Mouse (Mus musculus) kidney, postnatal 25 days (tissue): ENCODE results near the gene Msantd3.

Experiments used
- DNase-seq, 2 experiments: peaks; one replicate each; pipeline ENCODE4 v3.0.0; 2021; ENCODE audit warnings: mixed read lengths in 2 of 2

Gene Msantd3

DNA sequence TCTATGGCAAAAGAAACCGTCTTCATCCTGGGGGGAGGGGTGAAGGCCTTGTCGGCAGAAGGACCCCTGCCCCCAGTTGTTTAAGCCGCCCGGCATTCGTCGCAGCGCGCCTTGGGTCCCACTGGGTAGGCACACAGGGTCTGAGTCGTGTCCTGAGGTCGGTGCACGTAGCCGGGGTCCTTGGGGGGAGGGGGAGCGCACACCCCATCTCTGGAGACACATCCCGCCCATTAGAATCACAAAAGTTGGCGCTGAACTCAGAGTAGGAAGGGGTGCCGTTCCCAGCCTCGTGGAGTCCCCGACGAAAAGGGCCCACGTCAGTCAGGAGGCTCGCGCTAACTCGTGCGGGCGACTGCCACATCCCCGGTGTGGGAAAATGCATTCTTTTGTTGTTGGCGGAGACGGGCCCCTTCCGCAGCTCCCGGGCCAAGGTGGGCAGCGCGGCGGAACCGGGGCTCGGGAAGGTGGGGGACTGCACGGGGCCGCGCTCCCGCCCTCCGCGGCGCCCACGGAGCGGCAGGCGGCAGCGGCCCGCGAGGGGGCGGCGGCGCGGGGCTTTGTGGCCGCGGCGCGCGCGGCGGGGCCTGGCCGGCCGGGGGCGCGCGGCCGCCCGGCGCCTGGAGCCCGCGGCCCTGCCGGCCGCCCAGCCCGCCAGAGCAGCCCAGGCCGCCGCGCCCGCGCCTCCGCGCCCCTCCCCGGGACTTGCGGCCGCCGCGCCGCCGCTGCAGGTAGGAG, at the start of gene Msantd3:
Gene Msantd3, plus strand, starts transcription at position 95 of the 735 bp plus-strand sequence.
- peak; percentile 25 to 56 for DNase-seq

DNA sequence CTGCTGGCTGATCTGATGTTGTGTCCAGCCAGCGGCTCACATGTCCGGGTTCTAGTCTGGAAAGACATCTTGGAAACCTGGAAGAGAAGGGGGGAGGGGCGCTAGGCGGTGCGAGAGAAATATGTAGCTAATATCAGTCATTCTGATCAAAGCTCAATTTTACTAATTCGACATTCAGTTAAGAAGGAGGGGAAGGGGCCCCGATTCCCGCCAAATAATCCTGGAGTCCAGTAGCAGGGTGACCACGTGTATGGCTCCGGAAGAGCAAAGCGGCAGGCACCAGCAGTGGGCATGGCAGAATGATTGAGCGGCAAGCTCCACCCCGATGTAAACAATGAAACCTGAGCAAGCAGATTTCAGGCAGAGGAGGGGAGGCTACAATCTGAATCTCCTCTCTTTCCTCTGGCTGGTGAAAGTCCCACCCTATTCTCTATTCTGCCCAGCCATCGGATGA, 48.4 kb upstream of the Msantd3 start:
- DNase-seq: no peak

DNA sequence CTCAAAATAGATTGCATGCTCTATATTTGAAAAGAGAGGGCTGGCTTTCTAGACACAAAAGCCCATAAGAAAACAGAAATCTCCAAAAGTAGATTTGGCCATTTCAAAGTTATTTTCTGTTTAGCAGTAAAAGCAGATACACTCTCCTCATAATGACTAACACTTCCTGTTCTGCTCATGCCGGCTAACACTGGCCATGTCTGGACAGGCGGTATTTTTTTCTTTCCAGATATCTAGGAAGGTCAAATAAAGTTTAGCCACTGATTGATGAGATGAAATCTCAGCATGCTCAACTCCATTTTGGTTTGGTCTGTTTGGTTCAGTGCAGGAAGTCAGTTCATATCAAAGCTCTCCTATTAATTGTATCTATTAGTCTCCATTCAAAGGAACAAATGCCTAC, 47.2 kb upstream of the Msantd3 start:
- DNase-seq: no peak

DNA sequence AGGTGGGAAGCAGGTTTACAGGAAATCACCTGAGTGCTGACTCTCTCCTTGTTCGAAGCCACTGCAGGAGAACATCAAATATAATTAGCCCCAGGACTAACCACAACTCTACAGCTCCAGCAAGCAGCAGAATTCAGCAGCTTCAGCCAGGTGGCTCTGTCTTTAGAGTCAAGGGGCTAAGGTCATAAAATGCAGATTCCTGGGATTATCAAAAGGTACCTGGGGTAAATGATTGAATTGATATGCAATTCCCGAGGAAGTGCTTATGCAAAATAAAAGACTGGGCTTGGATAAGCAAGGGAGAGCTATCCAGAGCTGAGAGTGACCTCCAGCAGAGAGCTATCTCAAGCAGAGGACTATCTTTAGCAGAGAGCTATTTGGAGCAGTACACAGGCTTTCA, 28.9 kb upstream of the Msantd3 start:
- no peak for DNase-seq

DNA sequence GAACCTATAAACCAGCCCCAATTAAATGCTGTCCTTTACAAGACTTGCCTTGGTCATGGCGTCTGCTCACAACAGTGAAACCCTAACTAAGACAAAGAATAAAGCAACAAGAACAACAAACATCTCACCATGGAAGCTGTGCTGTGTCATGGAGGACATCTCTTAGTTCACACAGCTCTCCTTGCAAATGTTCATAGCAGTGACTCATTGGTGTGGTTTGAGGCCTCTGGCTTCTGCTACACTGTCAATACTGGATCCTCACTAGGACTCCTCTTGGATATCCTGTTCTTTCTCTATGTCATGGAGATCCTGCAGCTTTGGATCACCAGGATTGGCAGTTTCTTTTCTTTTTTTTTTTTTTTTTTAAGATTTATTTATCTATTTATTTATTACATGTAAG, 10.2 kb upstream of the Msantd3 start:
- DNase-seq: no peak

DNA sequence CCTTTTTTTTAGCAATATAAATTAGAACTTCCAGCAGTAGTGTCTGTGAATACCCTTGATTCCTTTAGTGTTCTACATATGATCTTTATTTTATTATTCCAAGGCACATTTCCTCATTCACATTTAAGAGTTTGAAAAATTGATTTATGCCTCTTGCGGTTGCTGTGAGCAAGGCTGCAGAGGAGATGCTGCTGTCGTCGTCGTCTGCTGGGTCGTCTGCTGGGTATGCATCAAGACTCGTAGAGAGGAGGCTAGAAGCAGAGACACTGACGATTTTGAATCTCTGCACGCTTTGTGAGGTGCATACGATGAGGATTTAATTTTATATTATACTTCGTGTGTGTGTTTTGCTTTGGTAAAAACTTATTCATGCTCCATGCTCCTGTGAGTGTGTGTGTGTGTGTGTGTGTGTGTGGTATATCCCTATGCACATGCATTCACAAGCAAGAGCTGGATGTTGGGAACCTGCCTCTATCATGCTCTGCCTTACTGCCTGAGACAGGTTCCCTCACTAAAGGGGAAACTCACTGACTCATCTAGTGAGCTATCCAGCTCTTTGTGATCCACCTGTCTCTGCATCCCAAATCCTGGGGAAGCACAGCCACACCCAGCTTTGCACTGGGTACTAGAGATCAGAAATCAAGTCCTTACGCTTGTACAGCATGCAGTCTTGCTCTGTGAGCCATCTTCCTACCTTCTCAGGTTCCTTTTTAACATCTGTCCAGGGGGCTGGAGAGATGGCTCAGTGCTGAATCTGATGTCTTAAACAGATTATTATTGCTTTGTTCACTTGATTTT, 7.7 kb upstream of the Msantd3 start:
- DNase-seq: no peak

DNA sequence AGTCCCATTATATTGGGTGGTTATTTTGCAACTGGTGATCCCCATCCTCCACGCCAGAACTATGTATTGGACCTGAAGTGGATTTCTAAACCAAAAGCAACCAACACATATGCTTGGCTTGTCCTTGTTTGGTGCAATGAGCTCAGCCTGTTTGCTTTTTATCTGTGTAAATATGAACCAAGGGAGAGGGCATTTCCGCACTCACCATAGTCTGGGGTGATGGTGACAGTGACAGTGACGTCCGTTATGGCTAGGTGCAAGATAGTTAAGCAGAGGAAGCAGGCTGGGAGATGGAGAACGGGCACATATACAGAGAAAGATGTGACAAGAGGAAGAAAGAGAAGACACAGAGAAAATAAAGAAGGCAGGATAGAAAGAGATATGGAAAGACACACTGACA, 3.5 kb upstream of the Msantd3 start:
- DNase-seq: no peak

DNA sequence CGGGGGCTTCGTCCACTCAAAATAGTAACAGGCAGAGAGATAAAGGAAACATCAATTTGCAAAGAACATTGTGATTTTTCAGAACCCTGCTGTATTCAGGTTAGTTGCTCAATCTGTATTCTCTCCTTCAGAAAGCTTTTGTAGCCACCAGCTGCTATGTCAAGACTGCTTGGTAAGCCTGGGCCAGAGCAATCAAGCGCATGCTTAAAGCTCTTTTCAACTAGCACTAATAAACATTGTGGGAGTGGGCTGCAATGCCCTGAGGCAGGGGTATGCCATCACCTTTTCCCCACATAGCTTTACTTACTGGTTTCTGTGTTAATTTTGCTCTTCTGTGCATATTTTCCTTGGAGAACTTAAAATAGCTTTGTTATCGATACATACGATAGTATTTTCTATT, 2.7 kb upstream of the Msantd3 start:
- DNase-seq: no peak

DNA sequence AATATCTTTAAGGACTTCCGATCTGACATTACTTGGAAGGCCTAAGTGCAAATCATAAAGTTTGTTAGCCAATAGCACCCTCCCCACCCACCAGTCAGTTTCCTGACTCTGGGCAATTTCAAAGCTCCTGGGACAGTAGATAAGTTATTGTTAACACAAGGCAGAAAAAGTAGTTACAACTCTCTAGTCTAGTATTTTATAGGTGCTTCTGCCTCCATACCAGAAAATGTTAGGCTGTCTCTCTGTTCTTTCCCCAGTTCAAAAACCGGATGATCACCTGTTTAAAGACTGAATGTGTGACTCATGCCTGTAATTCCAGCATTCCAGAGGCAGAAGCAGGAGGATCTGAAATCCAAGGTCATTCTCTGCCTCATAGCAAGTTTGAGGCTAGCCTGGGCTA, 1.2 kb upstream of the Msantd3 start:
- DNase-seq: no peak

DNA sequence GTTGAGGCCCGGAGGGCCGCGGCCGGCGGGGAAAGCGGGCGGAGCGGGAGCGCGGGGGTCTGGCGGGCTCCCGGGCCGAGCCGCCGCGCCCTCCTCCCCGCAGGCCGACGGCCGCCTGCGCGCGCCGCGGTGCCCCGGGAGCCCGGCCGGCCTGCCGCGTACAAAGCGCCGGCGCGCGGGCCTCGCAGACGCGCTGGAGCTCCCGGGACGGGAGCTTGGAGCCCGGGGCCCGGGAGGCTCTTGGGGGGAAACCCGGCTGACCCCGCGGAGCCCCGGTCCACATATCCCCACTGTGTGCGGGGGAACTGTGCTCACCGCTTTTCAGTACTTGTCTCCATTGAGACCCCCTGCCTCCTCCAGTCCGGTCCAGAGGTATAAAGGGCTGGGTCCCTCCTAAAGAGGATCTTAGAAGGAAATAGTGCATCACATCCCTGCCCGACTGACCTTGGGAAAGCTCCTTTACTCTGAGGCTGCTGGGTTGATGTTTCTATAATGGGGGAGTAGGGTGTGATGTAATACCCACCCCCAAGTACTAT, 909 bp downstream of the Msantd3 start:
- DNase-seq: peak in 1 of 2 experiments; percentile 8

DNA sequence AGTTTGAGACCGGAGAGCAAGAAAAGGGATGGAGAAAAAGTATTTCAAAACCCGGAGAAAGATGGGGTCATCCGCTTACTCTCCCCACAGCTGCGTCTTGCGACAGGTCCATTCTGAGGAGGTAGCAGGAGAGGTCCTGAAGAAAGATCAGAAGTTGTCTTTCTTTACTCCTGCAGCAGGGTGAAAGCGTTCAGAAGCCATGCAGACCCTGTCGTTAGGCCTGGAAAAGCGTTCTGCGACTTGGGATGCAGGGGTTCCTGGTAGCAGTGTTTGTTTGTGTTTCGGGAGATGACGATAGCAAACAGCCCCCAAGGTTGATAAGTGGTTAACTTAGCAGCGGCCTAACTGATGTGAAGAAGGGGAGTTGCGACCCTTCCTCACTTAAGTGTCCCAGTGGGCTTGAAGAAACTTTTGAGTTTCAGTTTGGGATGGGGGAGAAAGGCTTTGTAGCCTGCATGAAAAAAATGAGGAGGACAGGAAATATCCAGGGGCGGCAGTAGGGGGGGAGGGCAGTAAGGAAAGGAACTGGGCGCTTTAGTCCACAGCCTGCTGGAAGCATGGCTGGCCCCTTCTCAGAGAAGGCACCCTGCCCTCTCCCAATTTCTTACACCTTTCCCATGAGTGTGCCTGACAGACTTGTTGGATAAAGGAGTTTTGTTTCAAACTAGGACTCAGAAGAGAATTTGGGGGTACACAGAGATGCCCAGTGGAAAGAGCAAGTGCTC, 2.0 kb downstream of the Msantd3 start:
- no peak for DNase-seq

DNA sequence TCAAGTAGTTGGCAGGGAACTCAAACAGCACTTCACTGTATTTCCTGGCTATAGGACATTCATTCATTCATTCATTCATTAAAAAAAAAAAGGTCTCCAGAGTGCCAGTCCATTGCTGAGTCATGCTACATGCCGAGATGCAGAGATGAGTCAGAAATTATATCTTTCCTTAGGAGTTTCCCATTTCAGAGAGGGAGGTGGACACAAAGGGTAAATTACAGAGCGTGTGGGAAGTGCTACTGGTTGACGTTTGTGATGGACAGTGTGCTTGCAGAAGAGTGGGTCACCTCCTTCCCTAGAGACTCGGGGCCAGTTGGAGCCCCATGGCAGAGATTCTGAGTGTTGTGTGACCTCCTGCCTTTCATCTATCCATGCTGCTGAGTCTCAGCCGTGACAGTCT, 2.6 kb downstream of the Msantd3 start:
- DNase-seq: no peak

DNA sequence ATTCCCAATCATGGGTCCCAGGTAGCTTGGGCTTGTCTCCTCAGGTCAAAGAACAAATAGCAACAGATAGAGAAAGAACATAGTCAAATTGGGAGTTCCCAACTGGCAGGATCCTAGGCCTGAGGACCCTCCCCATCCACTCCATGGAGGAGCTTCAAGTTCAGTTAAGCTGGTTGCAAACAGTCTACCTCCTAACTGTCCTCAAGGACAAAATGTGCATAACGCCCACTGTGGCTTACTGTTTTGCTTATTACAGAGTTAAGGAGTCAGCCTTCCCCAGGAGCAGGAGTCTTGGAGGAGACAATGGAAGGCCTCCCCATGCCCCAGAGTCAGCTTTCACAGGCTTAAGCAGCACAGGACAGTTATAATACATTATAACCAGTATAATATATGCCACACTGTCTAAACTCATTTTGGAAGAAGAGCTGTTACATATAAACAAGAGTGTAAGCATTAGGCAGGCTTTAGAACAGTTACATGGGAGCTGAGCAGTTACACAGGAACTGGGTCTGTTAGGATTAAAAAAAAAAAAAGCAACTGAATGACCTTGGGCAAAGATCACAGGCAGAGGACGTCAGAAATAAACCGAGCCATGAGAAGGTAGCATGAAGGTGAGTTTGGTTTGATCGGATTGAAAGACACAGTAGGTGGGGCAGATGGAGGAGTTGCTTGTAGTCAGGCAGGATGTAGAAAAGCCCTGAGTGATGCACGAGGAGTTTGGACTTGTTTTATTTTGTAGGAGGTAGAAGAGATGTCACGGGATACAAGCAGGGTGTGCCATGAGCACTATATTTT, 3.5 kb downstream of the Msantd3 start:
- no peak for DNase-seq

DNA sequence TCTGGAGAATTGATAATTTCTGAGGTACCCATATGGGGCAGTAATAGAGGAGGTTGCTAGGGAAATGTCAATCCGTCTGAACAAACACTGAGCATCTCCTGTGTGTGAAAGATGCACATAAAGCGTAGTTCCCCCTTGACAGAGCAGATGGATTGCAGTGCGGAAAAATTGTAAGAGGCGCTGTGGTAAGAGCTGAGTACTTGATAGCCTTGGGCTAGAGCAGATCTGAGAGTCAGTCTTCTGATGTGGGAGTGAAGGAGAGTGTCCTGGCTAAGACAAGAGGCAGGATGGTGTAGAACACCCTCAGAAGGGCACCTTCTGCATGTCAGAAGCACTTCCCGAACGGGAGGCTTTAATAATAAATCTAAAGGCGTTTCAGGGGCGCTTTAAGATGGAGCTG, 4.4 kb downstream of the Msantd3 start:
- no peak for DNase-seq

DNA sequence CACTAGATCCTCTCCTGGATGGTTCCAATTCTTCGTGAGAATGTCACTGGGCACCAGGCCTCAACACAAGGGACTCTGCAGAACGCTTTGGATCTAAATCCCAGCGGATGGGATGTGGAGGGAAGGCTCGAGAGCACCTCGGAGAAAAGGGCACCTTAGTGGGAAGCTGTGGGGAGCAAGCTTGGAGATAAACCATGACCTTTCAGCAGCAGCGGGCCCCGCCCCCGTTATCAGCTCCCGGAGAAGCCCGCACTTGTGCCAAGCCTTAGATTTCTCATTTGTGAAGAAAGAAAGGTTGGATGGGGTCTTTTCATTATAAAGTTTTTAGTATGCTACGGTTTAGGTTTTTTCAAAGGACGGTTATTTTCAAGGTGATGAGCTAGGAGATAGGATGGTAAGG, 6.2 kb downstream of the Msantd3 start:
- DNase-seq: no peak

DNA sequence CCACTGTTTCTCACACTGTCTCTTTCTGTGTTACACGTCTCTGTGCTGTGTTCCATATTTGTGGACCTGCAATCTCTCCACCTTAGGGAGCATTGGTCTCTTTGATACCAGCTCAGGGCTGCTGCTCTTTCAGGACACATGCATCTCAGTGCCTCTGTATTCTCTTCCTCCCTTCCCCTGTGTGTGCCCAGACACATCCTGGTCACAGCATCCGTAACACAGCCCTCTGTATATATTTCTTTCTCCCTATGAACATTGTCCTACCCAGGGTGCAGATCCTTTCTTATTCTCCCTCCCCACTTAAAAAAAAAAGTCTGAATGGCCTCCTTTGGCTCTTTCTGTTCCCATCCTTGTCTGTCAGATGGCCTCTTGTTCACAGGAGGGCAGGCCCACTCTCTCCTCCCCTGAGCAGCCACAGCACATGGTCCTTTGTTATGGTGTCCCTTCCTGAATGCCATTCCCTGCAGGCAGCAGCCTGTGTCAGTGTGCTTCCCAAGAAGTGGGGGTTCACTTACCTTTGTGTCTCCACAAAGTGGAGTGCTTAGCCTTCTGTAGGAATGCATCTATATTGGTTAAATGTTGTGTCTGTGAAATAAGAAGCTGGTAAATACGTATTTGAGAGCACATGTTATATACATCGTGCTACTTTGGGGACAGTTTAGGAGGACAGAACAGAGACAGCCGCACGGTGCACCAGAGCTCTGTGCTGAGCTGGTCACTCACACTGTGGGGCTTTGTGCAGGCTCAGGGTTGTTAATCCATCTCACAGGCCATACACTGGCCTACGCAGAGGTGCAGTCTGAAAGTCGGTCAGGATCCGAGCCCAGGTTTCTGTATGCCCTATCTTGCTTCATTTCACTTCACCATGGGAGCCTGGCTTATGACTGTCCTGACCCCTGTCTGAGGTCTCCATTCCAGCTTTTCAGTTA, 7.1 kb downstream of the Msantd3 start:
- no peak for DNase-seq

DNA sequence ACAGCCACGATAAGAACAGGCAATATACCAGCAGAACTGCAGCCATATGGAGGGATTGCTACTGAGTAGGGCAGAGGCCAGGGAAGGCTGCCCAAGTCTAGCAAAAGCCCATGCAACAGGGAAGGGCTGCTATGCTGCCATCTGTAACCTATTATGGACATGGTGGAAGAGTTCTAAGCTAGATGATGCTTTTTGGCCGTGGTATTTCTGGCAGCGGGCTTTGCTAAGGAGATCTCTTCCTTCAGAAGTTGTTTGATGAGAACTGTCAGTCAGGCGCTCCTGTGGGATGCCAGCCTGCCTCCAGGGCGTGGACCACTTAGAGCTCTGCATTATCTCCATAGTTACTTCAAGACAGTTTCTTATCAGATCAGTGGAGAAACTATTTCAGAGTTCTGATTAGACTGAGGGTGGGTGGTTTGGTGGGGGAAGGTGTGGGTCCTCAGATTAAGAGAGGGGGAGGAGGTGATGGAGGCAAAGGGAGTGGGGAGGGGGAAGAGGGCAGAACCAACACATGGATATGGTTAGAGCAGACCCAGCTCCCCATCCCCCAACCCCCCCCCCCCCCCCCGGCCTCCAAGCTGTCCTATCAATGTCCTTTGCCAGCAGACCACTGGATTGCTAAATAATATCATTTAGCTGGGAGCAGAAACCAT, 8.8 kb downstream of the Msantd3 start:
- no peak for DNase-seq

DNA sequence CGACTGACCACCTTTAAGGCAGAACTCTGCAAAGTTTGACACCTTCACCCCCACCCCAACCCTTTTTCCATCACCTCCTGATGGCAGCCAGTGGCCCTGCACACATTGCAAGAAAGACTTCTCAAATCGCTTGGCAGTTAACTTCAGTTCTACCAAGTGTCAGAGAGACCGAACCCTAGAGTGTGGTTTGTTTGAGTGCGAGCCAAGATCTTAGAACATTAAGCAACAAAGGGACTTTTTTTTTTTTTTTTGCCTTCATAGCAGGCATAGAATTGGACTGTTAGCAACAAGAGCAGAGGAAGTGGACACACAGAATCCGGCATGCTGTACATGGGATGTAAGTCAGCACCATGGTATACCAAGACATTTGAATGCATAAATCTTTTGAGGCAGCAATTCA, 9.9 kb downstream of the Msantd3 start:
- no peak for DNase-seq

DNA sequence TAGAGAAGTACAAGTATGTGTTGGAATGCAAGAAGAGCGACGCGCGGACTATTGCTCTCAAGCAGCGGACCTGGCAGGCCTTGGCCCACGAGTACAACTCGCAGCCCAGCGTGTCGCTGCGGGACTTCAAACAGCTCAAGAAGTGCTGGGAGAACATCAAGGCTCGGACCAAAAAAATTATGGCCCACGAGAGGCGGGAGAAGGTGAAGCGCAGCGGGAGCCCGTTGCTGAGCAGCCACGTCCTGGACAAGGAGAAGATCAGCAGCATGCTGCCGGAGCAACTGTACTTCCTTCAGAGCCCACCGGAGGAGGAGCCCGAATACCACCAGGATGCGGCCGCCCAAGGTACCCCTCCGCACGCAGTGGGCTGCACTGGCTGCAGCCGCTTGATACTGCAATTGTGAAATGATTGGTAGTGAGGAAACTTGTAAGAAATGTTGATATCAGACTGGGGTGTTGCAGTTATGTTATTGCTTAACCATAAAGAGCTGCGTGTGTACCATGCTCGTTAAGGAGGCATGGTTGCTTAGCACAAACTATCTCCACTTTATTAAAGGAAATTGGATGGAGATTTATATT, 12.8 kb downstream of the Msantd3 start:
- DNase-seq: no peak

DNA sequence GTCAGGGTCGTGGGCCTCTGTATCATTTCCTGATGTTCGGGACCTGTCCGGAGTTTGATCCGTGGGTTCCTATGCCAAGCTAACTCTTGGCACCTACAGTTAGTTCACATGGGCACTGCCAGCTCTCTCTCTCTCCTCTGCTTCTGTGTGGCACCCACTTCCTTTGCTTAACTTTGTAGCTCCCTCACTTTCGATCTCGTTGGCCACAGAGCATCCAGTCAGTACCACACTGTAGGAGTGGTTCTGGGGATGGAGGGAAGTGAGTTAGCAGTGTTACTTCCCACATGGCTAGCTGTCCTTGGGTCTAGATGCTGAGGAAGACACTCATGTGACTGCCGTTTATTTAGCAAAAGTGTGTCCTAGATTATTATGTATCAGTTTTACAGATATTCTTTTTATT, 14.4 kb downstream of the Msantd3 start:
- no peak for DNase-seq
